Mouse (Mus musculus) ES-E14 (cell line): Measurements from ENCODE around the gene Plxna1.

Experiments
- HCFC1 ChIP-seq: IDR thresholded peaks from 2 replicates; pipeline ENCODE4 v1.6.1; 2012; ENCODE audit warnings: low read length, inconsistent platforms, borderline replicate concordance; ENCODE audit not compliant: insufficient read depth
- ZC3H11A ChIP-seq: IDR thresholded peaks from 2 replicates; pipeline ENCODE4 v1.6.1; 2012; ENCODE audit warnings: low read depth, mild to moderate bottlenecking, inconsistent platforms, low read length, borderline replicate concordance
- ZNF384 ChIP-seq: IDR thresholded peaks from 2 replicates; pipeline ENCODE4 v1.6.1; 2012; ENCODE audit warnings: low read depth, low read length, inconsistent platforms

DNA sequence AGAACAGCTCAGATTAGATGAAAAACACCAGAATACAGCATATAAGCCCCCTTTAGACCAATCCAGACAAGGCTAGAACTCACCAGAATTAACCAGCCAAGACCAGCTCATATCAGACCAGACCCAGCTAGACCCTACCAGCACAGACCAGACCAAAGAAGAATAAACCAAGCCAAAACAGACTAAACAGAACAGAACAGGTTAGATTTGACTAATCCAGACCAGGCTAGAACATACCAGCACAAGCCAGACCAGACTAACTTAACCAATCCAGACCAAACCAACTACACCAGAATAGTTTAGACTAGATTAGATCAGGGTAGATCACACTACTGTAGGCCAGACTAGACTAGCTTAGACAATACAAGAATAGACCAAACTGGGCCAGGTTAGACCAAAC lies 77.3 kb downstream of the Plxna1 start:
- no peak for TF ChIP-seq ZC3H11A
- no peak for TF ChIP-seq HCFC1
- no peak for TF ChIP-seq ZNF384
